Mouse (Mus musculus): ENCODE data around the gene Fbxo27.

Gene Fbxo27

DNA sequence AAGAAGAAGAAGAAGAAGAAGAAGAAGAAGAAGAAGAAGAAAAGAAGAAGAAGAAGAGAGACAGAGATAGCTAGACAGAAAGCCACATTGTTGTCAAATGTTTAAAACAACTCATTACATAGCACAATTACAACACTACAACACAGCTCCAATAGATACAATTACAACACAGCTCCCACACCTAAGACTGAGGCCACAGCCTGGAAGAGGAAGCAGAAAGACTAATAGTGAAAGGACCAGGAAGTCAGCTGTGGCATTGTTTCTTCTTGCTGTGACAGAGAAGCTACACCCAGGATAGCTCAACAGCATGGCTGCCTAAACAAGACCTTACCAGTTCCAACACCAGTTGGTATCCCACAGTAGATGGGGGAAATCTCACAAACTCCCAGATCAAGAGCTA lies 16.8 kb downstream of the Fbxo27 start:
- no peak for DNase-seq

GRCm38 (mm10) chr7:28710962-28711361 lies 18.3 kb downstream of the Fbxo27 start:
- DNase-seq: peak in 1 of 2 experiments; percentile 19

DNA sequence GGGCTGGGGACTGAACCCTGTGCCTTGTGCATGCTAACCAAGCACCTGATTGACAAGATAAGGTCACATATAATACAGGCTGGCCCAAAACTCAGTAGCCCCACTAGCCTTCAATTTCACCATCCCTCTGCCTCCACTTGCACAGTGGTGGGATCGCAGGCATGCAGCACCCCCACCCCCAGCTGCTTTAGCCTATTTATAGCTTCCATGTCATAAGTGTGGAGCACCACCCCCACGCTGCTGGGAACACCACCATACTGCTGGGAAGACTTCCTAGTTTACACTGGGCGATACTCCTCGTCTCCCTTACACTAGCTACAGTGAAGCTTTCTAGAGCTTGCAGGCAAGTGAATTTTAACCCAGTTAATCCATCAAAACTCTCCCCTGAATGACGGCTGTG lies 22.0 kb downstream of the Fbxo27 start:
- DNase-seq: no peak

GRCm38 (mm10) chr7:28715598-28715997 lies 22.9 kb downstream of the Fbxo27 start:
- DNase-seq: no peak

GRCm38 (mm10) chr7:28716590-28717281 lies 24.1 kb downstream of the Fbxo27 start, which contains the start of gene Fbxo17:
Gene Fbxo17, plus strand, starts transcription at chr7:28716804.
- DNase-seq: peak; percentile 47 to 73

- DNase-seq: no peak
Observed at GRCm38 (mm10) chr7:28717726-28718125, 25.1 kb downstream of the Fbxo27 start.

GRCm38 (mm10) chr7:28719159-28719558 lies 26.5 kb downstream of the Fbxo27 start:
- DNase-seq: no peak

DNA sequence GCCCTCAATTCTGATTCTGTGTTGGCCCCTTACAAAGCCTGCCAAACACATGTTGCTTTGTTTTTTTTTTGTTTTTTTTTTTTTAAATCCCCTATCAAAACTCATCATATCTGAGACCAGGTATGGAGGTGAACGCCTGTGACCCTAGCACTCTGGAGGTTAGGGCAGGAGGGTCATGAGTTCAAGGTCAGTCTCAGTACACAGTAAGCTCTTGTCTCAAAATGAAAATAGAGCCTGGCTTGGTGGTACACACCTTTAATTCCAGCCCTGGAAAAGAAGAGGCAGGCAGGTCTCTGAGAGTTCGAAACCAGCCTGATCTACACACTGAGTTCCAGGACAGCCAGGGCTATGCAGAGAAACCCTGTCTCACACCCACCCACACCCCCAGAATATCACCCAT lies 27.0 kb downstream of the Fbxo27 start:
- DNase-seq: no peak

DNA sequence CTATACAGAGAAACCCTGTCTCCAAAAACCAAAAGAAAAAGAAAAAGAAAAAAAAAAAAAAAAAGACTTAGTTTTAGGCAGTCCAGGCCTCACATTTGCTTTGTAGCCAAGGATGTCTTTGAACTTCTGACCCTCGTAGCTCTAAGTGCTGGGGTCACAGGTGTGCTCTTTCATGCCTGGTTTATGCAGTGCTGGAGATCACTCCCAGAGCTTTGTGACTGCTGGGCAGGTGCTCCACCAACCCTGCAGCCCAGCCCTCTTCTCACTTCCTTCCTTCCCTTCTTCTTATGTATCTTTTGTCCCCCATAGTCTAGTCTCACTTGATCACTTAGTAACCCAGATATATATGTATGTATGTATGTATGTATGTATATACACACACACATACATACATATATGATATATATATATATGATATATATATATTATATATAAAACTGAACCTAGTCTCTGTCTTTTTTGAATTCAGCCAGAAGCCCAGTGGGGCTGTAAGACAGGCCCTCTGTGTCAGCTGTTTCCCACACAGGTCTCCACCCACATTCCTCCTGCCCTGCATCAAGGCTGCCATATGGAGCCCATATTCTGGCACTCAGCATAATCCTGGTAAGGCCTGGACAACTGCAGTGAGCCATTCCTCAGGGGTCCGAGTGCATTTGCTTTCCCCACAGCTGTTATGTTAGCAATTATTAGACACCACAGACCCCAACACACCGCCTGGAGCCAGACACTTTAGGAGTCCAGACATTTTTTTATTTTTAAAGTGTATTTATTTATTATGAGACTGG lies 28.3 kb downstream of the Fbxo27 start:
- DNase-seq: no peak

DNA sequence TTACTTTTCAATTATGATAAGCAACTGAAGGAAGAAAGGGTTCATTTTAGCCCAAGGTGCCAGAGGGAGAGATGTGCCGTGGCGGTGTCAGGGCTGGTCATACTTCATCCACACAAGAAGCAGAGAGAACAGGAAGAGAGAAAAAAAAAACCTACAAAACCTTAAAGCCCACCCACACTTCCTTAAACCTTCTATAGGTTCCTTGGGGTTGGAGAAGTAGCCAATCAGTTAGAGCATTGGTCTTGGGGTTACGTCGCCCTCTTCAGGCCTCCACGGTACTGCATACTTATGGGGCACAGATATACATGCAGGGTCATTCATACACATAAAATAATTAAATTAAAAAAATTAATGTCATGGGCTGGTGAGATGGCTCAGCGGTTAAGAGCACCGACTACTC lies 29.4 kb downstream of the Fbxo27 start:
- DNase-seq: no peak

GRCm38 (mm10) chr7:28724613-28725012 lies 32.0 kb downstream of the Fbxo27 start:
- no peak for DNase-seq

DNA sequence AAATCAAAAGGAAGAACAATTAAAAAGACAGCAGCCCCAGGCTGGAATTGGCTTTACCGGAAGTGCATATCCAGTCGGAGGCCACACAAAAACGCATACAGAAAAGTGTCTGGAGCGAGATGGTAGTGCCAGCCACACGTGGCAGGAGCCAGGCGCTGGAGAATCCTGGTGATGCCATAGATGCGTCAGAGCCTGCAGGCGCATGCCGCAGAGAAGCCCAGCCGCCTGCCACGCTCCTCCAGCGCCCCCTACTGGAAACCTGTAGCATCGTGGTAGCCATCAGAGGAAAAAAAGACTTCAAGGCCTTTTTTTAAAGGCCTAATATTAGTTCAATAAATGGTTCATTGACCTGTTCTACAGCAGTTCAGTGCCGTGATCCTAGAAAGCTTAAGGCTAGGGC lies 34.0 kb downstream of the Fbxo27 start:
- DNase-seq: peak; percentile 57 to 85

GRCm38 (mm10) chr7:28727649-28728340 lies 35.1 kb downstream of the Fbxo27 start:
- DNase-seq: peak in 1 of 2 experiments; percentile 53

DNA sequence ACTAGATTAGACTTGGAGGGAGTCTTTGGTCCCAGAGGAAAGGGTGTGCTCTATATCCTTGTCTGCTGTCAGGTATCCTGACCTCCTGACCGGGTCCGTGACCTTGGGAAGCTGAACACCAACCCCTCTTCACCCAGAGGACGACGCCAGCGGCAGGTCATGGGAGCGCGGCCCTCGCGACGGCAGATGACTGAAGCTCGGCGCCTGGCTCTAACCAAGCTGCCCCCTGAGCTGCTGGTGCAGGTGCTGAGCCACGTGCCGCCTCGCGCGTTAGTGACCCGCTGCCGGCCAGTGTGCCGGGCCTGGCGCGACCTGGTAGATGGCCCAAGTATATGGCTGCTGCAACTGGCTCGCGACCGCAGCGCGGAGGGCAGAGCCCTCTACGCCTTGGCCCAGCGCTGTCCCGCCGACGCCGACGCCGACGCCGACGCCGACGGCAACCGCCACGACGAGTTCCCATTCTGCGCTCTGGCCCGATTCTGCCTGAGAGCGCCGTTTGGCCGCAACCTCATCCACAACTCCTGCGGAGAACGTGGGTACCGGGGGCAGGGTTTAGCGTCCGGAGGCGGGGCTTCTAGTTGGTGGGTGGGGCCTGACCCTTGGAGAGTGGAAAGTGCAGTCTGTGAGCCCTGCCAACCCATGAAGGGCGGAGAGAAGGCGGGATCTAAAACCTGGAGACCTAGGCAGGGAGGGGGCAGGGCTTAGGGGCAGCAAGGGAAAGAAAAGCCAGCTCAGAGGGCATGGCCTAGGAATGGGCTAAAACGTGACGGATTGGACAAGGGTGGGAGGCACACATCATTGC lies 39.9 kb downstream of the Fbxo27 start:
- peak; percentile 94 to 95 for DNase-seq

GRCm38 (mm10) chr7:28733211-28733610 lies 40.6 kb downstream of the Fbxo27 start:
- no peak for DNase-seq

DNA sequence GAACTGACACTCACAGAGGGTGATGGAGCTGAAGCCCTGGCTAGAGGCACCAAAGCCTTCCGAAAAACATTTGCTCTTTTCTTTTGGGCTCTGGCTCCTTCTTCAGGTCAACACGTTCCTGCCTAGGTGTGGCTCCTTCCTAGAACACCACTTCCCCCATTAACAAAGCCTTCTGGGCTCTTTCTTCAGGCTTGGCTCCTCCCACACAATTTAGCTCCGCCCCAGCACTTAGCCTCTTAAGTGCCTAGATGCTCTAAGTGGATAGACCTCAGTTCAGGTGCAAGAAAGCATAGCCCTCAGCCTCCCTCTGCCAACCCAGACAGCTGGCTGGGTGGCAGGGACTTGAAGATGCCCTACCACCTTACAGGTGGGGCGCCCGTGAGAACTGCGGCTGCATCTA lies 43.1 kb downstream of the Fbxo27 start:
- no peak for DNase-seq

- DNase-seq: no peak
Observed at GRCm38 (mm10) chr7:28739829-28740228, 47.2 kb downstream of the Fbxo27 start.

DNA sequence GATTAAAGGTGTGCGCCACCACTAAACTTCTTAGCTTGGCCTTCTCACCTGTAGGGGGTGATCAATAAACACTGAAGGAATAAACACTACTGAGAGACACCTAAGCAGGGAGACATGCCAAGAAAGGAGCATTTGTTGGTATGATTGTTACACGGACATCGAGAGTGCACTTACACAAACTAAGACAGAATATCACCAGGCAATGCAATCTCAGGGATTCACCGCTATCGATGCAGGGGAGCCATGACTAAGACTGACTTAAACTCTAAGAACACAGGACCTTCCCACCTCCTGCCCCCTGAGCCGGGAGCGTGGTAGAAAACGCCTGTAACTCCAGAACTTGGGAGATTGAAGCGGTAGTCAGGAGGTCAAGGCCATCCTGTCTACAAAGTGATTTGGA lies 48.3 kb downstream of the Fbxo27 start:
- no peak for DNase-seq

- peak in 1 of 2 experiments; percentile 16 for DNase-seq
Observed at GRCm38 (mm10) chr7:28741368-28741708, 48.7 kb downstream of the Fbxo27 start.

DNA sequence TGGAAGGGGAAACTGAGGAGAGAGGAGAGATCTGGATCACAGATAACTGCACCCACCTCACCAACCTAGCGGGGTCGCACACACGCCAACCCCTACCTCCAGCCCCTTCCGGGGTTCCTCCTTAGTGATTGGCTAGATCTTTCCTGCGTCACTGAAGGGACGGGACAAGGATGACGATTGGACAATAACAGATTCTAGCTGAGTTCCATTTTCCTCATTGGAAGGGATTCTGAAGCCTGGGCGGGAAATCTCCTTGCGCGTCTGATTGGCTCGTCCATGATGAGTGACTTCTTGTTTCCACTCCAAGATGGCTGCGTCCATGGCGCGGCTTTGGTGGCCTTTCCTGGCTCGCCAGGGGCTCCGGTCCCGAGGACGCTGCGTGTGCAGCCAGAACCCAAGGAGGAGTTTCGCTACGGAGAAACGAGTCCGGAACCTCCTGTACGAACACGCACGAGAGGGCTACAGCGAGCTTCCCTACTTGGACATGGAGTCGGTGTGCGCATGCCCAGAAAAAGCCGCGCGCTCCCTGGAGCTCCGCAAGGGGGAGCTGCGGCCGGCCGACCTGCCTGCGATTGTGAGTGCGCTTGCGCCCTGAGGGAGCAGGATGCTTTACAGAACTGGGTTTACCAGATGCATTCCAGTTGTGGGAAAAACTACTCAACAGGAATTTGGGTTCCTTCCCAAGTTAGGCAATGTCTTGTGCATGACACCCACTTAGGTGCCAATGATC lies 49.2 kb downstream of the Fbxo27 start, which contains the start of the genes Mrps12 and Sars2:
Mrps12 (minus strand) TSS at position 112 of the 730 bp plus-strand sequence.
Sars2 (plus strand) TSS at position 284 of the 730 bp plus-strand sequence.
- peak; percentile 95 to 98 for DNase-seq
